Mouse (Mus musculus) adrenal gland (tissue): ENCODE data around the gene Slc48a1.

Experiments
- intact Hi-C: fragments of 180-260 bp; cut with DNase I; formaldehyde crosslinking; loops from one replicate; pipeline ENCODE4 v1.15.1; 2025

The Slc48a1 gene

DNA sequence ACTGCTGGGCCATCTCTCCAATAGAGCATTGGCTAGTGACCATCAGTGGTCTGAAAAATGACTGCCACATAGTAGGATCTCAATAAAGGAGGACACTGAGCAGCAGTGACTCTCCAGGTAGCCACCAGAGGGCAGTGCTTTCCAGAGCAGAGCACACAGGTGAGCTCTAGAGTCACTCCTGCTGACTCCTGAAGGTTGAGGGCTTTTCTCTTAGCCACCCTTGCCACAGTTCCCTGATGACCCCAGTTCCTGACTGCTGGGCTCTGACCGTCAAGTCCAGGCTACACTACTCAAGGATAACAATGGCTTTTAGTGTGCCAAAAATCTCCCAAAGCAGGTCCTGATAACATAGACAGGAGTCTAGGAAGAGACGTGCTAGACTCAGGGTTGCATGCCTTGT, 26.6 kb upstream of the Slc48a1 start:
- intact Hi-C loops: no loop called here

GRCm38 (mm10) chr15:97752491-97752890, 25.8 kb upstream of the Slc48a1 start:
- intact Hi-C loops: no loop called here

DNA sequence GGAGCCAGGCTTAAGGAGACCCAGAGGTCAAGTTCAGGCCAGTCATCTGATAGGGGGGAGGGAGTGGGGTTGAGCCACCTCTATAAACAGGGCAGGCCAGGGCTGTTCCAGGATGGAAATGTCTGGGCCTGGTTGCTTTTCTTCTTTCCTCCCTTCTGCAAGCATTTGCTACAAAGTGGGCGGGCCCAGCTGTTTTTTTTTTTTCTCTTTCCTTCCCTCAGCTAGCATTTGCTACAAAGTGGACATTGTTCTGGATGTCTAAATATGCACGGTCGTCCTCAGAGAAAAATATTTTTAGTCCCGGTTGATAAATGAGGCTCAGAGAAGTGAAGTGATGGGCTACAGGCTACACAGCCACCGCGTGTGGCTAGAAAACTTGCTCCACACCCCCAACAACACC, 23.8 kb upstream of the Slc48a1 start:
- intact Hi-C loops: no loop called here

GRCm38 (mm10) chr15:97755361-97755760, 23.0 kb upstream of the Slc48a1 start:
- intact Hi-C loops: no loop called here

DNA sequence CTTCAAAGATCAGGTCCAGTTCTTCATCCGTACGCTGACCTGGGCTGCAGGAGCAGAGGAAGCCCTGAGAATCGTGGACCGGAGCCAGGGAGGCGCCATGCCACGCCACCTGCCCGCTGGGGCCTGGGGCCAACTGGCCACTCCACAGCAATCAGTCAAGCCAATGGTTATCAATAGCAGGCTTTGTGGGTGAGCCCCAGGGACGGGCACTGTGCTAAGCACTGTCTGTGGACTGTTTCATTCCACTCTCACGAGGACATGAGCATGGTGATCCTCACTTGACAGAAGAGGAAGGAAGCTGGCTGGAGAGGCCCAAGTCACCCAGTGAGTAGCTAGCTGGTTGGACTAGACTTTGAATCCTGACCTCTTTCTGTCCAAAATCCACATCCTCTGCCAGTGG, 18.3 kb upstream of the Slc48a1 start:
- intact Hi-C loops: no loop called here

DNA sequence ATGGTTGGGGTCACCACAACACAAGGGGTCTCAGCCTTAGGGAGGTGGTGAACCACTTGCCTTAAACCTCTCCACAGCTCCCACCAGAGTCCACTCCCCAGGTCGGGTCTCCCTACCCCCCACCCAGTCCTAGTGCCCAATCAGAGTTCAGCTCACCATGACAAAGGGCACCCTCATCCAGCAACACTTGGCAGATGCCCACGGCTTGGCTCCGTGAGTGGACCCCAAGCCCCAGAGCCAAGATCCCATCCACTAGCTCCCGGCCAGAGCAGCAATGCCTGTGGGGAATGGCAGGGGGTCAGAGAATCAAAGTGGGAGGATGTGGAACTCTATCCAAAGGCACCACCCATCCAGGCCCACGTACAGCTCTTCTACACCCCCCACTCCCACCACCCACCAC, 17.4 kb upstream of the Slc48a1 start:
- intact Hi-C loops: no loop called here

DNA sequence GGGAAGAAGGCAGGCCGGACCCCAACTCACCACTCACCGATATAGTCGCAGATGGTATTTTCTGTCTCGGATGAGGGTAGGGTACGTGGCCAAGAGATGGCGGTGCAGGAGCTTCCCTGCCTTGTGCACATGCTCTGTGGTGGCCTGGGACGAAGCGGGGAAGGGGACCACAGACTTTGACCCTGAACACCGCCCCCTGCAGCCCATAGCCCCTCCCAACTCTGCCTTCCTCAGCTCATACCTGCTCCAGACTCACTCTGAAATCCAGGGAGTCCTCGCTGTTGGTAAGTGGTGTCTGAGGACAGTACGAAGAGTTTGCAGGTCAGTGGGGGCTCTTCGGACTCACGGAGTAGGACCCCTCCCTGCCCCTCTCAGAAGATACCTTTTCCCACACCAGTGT, 16.9 kb upstream of the Slc48a1 start:
- intact Hi-C loops: no loop called here

GRCm38 (mm10) chr15:97762733-97763132, 15.6 kb upstream of the Slc48a1 start:
- intact Hi-C loops: no loop called here

DNA sequence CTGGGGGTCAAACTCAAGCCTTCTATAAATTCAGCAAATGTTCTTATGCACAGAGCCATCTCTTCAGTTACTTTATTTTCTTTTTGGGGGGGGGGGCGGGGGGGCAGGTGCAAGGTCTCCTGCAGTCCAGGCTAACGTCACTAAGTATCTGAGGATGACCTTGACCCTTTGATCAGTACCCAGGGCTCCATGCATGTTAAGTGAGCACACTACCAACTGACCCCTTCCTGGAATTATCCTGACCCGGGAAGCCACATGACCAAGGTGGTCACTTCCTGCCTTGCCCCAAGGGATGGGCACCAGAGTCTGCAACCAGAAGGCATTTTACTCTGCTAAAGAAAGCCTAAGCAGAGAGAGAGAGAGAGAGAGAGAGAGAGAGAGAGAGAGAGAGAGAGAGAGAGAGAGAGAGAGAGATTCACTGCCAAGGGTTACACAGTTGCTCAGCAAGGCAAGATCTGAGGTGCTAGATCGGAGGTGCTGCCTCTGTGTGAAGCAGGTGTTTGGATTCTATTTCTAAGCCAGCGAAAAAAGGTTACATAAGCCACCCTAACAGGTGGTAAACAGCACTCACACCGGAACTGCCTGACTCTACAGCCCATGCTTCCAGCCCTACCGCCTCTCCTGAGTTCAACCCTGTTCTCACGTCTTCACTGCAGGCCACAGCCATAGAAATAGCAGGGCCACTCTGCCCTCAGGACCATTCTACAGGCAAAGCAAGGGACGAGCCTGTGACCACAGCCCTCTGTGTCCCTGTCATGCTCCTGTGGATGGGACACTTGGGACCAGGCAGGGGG, 14.9 kb upstream of the Slc48a1 start:
- intact Hi-C loops: no loop called here

GRCm38 (mm10) chr15:97764532-97764931, 13.8 kb upstream of the Slc48a1 start:
- intact Hi-C loops: no loop called here

DNA sequence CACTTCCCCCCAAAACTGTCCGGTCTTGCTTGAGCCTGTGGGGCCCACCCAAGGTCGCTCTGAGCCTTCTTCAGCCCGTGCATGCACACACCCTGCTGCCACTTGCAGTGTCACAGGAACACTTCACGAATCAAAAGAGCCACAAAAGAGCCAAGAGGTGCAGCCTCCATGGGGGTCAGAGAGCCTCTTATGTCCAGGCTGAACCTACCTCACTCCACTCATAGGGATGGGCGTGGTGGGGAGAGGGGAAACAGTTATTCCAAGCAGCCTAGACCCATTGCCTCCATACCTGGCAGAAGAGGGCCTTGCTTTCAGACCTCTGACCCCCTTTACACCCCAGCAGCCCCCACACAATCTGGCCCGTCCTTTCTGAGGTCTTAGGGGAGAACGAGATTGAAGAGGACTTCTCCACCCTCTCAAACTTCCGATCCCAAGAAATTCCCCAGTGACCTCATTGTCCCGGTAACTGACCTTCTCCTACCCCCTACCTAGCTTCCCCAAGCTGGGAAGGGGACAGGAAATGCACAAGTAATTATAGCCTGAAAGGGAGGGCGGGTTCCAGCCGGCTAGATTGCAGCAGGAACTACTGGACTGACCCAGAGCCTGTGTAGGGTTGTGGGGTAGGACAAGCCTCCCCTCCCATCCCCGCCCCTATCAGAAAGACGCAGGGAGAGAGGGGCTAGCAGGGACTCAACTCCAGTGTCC, 13.1 kb upstream of the Slc48a1 start:
- intact Hi-C loops: no loop called here

GRCm38 (mm10) chr15:97766194-97766593, 12.1 kb upstream of the Slc48a1 start:
- intact Hi-C loops: no loop called here

DNA sequence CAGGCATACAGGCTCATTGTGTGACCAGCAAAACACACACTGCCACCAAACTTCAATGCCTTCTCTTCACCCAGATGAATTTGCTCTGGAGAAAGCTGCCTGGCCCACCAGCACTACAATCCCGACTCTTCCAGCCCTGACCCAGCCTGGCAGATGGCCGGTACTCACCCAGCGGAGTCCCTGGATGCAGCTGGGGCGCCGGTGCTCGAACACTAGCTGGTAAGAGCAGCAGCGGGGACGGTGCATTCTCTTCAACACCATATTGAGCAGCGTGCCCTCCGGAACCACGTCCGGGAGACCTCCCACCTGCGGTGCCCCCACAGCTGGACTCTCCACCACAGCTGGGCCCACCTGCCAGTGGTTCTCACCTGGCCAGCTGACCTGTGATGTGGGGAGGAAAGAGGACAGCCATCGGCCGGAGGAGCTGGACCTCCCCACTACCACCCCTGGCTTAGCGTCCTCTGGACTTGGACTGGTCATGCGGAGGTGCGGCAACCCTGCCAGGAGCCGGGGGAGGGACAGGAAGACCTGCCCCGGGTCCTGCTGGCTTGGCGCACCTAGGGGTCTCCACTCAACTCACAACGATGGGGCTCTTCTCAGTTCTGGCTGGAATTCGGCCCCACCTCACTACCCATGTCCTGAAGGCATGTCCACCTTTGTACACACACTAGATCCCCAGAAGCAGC, 11.6 kb upstream of the Slc48a1 start:
- intact Hi-C loops: no loop called here

- intact Hi-C loops: no loop called here
Observed at GRCm38 (mm10) chr15:97767280-97768186, 10.8 kb upstream of the Slc48a1 start, which contains the start of gene Rapgef3. Rapgef3 (minus strand) TSS chr15:97767972.

GRCm38 (mm10) chr15:97768192-97768591, 10.1 kb upstream of the Slc48a1 start:
- intact Hi-C loops: no loop called here

- intact Hi-C loops: no loop called here
Observed at GRCm38 (mm10) chr15:97770280-97770679, 8.0 kb upstream of the Slc48a1 start.

- intact Hi-C loops: no loop called here
Observed at GRCm38 (mm10) chr15:97773108-97773507, 5.2 kb upstream of the Slc48a1 start.

- intact Hi-C loops: no loop called here
Observed at GRCm38 (mm10) chr15:97773961-97774370, 4.4 kb upstream of the Slc48a1 start.

DNA sequence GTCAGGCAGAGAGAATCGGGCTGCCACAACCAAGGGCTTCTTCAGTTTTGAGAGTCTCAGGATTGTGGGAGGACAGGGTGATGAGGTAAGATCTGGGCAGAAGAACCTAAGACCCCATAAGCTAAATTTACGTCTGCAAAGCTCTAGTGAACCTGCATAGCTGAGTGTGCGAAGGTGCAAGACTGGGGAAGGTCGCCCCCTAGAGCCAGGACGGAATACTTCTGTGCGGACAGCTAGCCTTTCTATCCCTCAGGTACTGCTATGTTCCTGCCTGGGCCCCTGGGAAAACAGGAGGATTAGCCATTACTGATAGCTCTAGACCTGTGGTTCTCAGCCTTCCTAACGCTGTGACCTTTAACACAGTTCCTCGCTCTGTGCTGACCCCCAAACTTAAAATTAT, 1.8 kb upstream of the Slc48a1 start:
- intact Hi-C loops: loop anchor here (1.0 kb wide), 1 partner anchor 59 kb away; no protein-coding TSS in a partner anchor

DNA sequence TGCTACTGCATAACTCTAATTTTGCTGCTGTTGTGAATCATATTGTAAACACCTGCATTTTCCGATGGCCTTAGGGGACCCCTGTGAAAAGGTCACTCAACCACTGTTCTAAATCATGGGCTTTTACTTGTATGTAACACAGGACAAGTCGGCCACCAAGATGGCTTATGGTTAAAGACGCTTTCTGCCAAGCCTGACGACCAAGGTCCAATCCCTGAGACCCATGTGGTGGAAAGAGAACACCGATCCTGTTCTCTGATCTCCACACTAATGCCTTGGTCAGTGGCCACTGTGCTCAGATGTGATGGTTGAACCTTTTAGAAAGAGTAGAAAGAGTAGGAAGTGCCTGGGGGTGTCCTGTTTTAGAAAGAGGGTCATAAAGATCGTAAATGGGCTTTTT, 1.4 kb upstream of the Slc48a1 start:
- intact Hi-C loops: loop anchor here (1.0 kb wide), 1 partner anchor 60 kb away; no protein-coding TSS in a partner anchor

- intact Hi-C loops: no loop called here
Observed at GRCm38 (mm10) chr15:97779576-97779975, 1.3 kb downstream of the Slc48a1 start.
